Mouse (Mus musculus) spleen, embryonic (tissue): ENCODE data around the gene Nmnat1.
"Not testable (repeated sequence)": the region's sequence is repeated elsewhere in the genome, so short reads cannot be mapped to it uniquely, and the experiment has no call there.

Experiments used
- CTCF ChIA-PET: fragments of 350-600 bp; sonication (Branson Sonifier 250); formaldehyde crosslinking; loops from one replicate; lab custom pipeline; 2022; lab: Charles Lee

Gene Nmnat1

GRCm38 (mm10) chr4:149445868-149446267 lies 39.1 kb downstream of the Nmnat1 start:
- CTCF ChIA-PET = no interaction called here

- CTCF ChIA-PET = no interaction called here
Observed at GRCm38 (mm10) chr4:149444964-149445701, 39.9 kb downstream of the Nmnat1 start.

GRCm38 (mm10) chr4:149444465-149444864 lies 40.5 kb downstream of the Nmnat1 start:
- CTCF ChIA-PET = no interaction called here

GRCm38 (mm10) chr4:149442436-149442835 lies 42.6 kb downstream of the Nmnat1 start:
- CTCF ChIA-PET = no interaction called here

- CTCF ChIA-PET = interaction anchor here (0.6 kb wide), 2 partner anchors 74 to 1793 kb away, joined by 3 to 12 read pairs; no protein-coding TSS in a partner anchor
Observed at GRCm38 (mm10) chr4:149440576-149440975, 44.4 kb downstream of the Nmnat1 start.

GRCm38 (mm10) chr4:149431887-149432286 lies 53.1 kb downstream of the Nmnat1 start:
- CTCF ChIA-PET = not testable (repeated sequence)

- CTCF ChIA-PET = no interaction called here
Observed at GRCm38 (mm10) chr4:149429592-149429991, 55.4 kb downstream of the Nmnat1 start.

GRCm38 (mm10) chr4:149426325-149427199 lies 58.4 kb downstream of the Nmnat1 start, which contains the start of gene Ube4b:
Ube4b (minus strand) TSS chr4:149426749.
- CTCF ChIA-PET = no interaction called here

- CTCF ChIA-PET = no interaction called here
Observed at GRCm38 (mm10) chr4:149425801-149426292, 59.2 kb downstream of the Nmnat1 start.

GRCm38 (mm10) chr4:149424755-149425154 lies 60.2 kb downstream of the Nmnat1 start:
- CTCF ChIA-PET = interaction anchor here (0.6 kb wide), 1 partner anchor 819 kb away, joined by 4 read pairs; no protein-coding TSS in a partner anchor

GRCm38 (mm10) chr4:149417854-149418365 lies 67.1 kb downstream of the Nmnat1 start:
- CTCF ChIA-PET = no interaction called here
